Mouse (Mus musculus) urinary bladder, postnatal 36 days (tissue): ENCODE data around the gene 2810004N23Rik.

Source experiments
- DNase-seq, 2 experiments: peaks; one replicate each; pipeline ENCODE4 v3.0.0; 2022; ENCODE audit warnings: low spot score in 2 of 2, mixed read lengths in 1 of 2

2810004N23Rik gene

GRCm38 (mm10) chr8:124862321-124863162 lies at the start of gene 2810004N23Rik, which contains the start of gene Gnpat:
Gene 2810004N23Rik (minus strand): TSS chr8:124863120.
Gene Gnpat (plus strand): TSS chr8:124863033.
- DNase-seq: peak; percentile 91 to 92

- DNase-seq: no peak
These were observed 49.3 kb upstream of the 2810004N23Rik start for GRCm38 (mm10) chr8:124911938-124912872.

GRCm38 (mm10) chr8:124910349-124910748 lies 47.4 kb upstream of the 2810004N23Rik start:
- DNase-seq: no peak

GRCm38 (mm10) chr8:124909936-124910335 lies 47.0 kb upstream of the 2810004N23Rik start:
- DNase-seq: no peak

DNA sequence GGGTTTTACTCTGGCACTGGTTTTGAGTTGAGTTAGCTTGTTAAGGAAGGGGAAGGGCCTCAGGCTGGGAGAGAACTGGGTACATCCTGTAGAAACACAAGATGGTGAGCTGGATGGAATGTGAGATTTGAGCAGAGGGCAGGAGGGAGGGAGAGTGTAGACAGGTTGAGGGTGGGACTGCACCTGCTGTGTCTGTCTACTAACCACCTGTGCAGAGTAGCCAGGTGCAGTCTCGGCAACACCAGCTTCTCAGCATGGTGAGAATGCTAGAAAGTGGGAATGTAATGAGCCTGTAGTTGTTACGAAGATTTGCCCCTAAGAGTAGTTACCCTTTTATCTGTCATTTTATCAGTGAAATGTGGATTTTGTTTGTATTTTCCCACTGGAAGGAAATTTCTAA lies 42.6 kb upstream of the 2810004N23Rik start:
- DNase-seq: no peak

GRCm38 (mm10) chr8:124903198-124903597 lies 40.3 kb upstream of the 2810004N23Rik start:
- DNase-seq: no peak

- DNase-seq: peak in 1 of 2 experiments; percentile 11
These were observed 35.5 kb upstream of the 2810004N23Rik start for GRCm38 (mm10) chr8:124898251-124898905.

GRCm38 (mm10) chr8:124897386-124898250 lies 34.7 kb upstream of the 2810004N23Rik start, which contains the start of the genes Exoc8 and Sprtn:
Gene Exoc8 (minus strand): TSS chr8:124897705.
Gene Sprtn (plus strand): TSS chr8:124897886.
- peak; percentile 97 to 98 for DNase-seq

GRCm38 (mm10) chr8:124896632-124897385 lies 33.9 kb upstream of the 2810004N23Rik start:
- DNase-seq: peak; percentile 71 to 80

GRCm38 (mm10) chr8:124896010-124896631 lies 33.2 kb upstream of the 2810004N23Rik start:
- no peak for DNase-seq

DNA sequence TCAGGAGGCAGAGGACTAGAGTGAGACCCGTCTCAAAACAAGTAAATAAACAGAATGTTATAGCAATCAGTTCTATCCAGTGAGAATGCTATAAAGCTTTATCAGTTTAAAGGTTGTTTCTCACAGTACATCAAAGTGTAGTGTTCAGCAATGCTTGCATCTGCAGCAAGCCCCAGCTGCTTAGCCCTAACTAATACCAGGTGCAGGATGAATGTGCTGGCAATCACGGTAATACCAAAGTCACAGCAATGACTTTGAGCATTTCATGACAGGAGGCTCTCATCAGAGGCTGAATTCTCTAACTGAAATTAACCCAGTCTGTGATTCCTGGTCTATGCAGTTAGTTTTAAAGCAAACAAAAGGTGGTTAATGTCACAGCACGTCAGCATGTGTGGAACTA lies 29.7 kb upstream of the 2810004N23Rik start:
- no peak for DNase-seq

DNA sequence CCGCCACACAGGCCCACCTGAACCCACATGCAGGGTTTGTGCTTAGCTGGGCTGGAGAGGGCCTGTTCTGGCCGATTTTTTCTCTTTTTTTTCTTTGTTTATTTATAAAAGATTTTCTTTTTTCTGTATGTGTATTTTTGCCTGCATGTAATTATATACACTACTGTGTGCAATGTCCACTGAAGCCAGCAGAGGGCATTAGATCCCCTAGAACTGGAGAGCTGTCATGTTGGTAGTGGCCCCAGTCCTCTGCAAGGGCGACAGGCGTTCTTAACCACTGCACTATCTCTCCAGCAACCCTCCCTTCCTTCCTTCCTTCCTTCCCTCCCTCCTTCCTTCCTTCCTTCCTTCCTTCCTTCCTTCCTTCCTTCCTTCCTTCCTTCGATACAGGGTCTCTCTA lies 25.5 kb upstream of the 2810004N23Rik start:
- no peak for DNase-seq

GRCm38 (mm10) chr8:124878946-124879526 lies 16.1 kb upstream of the 2810004N23Rik start:
- no peak for DNase-seq

DNA sequence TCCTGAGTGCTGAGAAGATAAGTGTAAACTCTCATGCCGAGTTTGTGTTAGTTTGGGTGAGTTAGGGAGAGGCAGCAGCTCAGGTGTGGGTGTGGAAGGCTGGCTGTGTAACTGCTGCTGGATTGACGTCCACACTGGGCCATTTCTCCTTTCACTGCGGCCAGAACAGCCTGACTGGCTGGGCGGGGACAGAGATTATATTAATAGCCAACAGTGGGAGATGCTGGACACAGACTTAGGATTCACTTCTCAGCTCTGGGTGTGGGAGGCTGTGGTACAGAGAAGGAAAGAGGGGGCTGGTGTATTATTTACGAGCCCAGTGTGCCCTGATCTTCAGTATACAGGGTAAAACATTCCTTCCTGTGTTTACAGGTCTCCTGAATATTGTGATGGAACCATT lies 15.2 kb upstream of the 2810004N23Rik start:
- DNase-seq: no peak

- DNase-seq: no peak
These were observed 9.8 kb upstream of the 2810004N23Rik start for GRCm38 (mm10) chr8:124872690-124873089.

- DNase-seq: no peak
These were observed 9.2 kb upstream of the 2810004N23Rik start for GRCm38 (mm10) chr8:124872081-124872480.

GRCm38 (mm10) chr8:124871474-124871873 lies 8.6 kb upstream of the 2810004N23Rik start:
- no peak for DNase-seq

- DNase-seq: no peak
These were observed 6.8 kb upstream of the 2810004N23Rik start for GRCm38 (mm10) chr8:124869708-124870107.

- DNase-seq: no peak
These were observed 4.2 kb upstream of the 2810004N23Rik start for GRCm38 (mm10) chr8:124867126-124867525.
